Mouse (Mus musculus) small intestine, adult 2 months (tissue): ENCODE data around the gene Large2. TPM values are rescaled to one million over a fixed set of nuclear protein-coding genes. Genes with fewer than 3 reads are reported as not detected.
A peak's percentile ranks its signal among the peaks of the same experiment; 100 is the strongest.

Source experiments
- H3K27ac ChIP-seq: fragments of 200-500 bp; 2 replicates; pipeline ENCODE4 v1.5.1; 2012; ENCODE audit warnings: low read depth, low read length, control low read depth, inconsistent platforms; ENCODE audit not compliant: insufficient read depth
- H3K27me3 ChIP-seq: fragments of 200-500 bp; 2 replicates; pipeline ENCODE4 v1.6.1; 2012; ENCODE audit warnings: mild to moderate bottlenecking, moderate library complexity, low read length, inconsistent platforms; ENCODE audit not compliant: control insufficient read depth, insufficient read depth
- H3K36me3 ChIP-seq: fragments of 200-500 bp; 2 replicates; pipeline ENCODE4 v1.6.1; 2012; ENCODE audit warnings: mild to moderate bottlenecking, low read length, control low read depth, inconsistent platforms; ENCODE audit not compliant: control insufficient read depth, insufficient read depth
- H3K4me1 ChIP-seq: fragments of 200-500 bp; 2 replicates; pipeline ENCODE4 v1.6.1; 2012; ENCODE audit warnings: low read length, inconsistent platforms, mixed read lengths; ENCODE audit not compliant: control insufficient read depth, insufficient read depth, insufficient read length
- H3K4me3 ChIP-seq: fragments of 200-500 bp; 2 replicates; pipeline ENCODE4 v1.5.1; 2012; ENCODE audit warnings: low read depth, mild to moderate bottlenecking, control low read depth, inconsistent platforms, low read length, moderate library complexity
- CTCF ChIP-seq: fragments of 200-500 bp; IDR thresholded peaks from 2 replicates; pipeline ENCODE4 v1.5.1; 2012; ENCODE audit warnings: low read depth, mild to moderate bottlenecking, control low read depth, inconsistent platforms, low read length, moderate library complexity, mixed read lengths; ENCODE audit not compliant: insufficient replicate concordance, insufficient read length; ENCODE audit errors: extremely low read depth
- POLR2A ChIP-seq: fragments of 200-500 bp; IDR thresholded peaks from 2 replicates; pipeline ENCODE4 v1.6.1; 2012; ENCODE audit warnings: low read depth, mild to moderate bottlenecking, control low read depth, inconsistent platforms, low read length, moderate library complexity
- WGBS: fragments of 180-500 bp; shearing (Covaris S2); methylation state at CpG from one replicate; pipeline ENCODE4 v1.1.7; 2018; 5-methylcytosine and 5-hydroxymethylcytosine counted together
- polyA plus RNA-seq: library from polyadenylated mRNA; depleted of rRNA; stranded (reverse); fragments of >200 nt; gene quantifications from 2 replicates; pipeline ENCODE4 v1.2.3, GENCODE M21; 2012

The Large2 gene
- polyA plus RNA-seq, 1 experiment, result 12.3 TPM

DNA sequence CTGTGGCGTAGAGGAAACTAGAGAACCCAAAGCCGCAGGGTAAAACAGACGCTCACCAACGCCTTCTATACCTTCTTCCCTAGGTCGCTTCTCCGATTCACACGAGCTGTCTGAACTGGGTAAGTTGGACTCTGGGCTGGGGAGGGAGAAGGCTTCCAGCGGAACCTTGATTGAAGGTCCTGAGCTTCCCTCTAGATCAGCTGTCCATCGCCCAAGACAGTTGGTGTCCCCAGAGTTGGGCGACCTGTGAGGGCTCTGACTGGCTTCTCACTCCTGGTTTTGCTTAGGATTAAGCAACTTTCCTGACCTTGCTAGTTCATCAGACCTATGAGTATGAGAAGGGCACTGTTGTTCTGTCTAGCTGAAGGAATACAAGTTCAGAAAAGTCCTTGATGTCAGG, 1.1 kb upstream of the Large2 start:
- WGBS, result 5% methylated on average over 10 of the region's 10 CpGs
- peaks cover 34% of the 10 kb centered on the region for H3K36me3 ChIP-seq
- H3K27ac ChIP-seq, result peak overlapping the region; percentile 92
- TF ChIP-seq CTCF, result no peak
- no peak for TF ChIP-seq POLR2A
- H3K4me3 ChIP-seq, result peak overlapping the region; percentile 78
- H3K4me1 ChIP-seq, result peaks cover 35% of the 10 kb centered on the region
- no peaks in the 10 kb centered on the region for H3K27me3 ChIP-seq

DNA sequence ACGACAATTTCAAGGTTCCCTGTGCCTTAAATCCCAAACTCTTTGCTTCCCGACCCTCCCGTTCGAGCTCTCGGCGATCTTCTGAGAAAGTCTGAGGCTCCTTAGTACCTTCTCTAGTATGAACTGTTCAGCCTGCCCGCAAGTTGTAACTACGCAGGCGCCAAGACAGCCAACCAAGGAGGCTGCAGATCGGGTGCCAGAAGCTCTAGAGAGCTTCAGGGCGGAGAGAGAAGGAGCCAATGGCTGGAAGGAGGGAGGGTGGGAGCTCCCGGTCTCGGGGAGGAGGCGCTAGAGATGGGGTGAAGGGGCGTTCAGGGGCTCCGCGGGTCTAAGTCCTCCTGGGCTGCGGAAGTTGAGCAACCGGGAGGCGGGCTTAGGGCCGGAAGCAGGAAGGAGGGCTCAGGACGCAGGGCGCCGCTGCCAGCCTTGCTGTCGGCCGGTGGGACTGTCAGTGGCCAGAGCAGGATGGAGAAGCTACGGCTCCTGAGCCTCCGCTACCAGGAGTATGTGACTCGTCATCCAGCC, 492 bp upstream of the Large2 start:
- under 1% methylated on average over 29 of the region's 29 CpGs for WGBS
- TF ChIP-seq POLR2A (peak; percentile 52), CTCF (no peak)
- peak overlapping the region; percentile 78 for H3K4me3 ChIP-seq
- peak overlapping the region; percentile 92 for H3K27ac ChIP-seq
- H3K27me3 ChIP-seq, result no peaks in the 10 kb centered on the region
- peaks cover 41% of the 10 kb centered on the region for H3K4me1 ChIP-seq
- H3K36me3 ChIP-seq, result peaks cover 29% of the 10 kb centered on the region

DNA sequence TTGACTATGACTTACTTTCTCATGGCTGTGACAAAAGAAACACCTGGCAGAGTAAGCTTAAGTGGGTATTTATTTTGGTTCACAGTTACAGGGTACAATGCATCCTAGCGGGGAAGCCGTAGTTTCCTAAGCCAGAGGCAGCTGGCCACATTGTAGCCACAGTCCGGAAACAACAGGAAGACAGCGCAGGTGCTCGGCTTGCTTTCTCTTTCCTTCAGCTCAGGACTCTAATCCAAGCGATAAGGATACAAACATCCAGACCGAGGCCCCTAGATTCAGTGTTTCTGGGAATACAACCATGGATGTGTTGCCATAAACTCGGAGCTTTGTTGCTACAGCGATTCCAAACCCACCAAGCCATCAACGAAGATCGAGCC, 1.2 kb downstream of the Large2 start:
- H3K4me1 ChIP-seq, result peaks cover 43% of the 10 kb centered on the region
- TF ChIP-seq CTCF, result no peak
- no peak for TF ChIP-seq POLR2A
- H3K36me3 ChIP-seq, result peaks cover 12% of the 10 kb centered on the region
- H3K27me3 ChIP-seq, result no peaks in the 10 kb centered on the region
- H3K4me3 ChIP-seq, result no peak overlapping the region
- 35% methylated on average over 11 of the region's 11 CpGs for WGBS
- H3K27ac ChIP-seq, result peak overlapping the region; percentile 69

DNA sequence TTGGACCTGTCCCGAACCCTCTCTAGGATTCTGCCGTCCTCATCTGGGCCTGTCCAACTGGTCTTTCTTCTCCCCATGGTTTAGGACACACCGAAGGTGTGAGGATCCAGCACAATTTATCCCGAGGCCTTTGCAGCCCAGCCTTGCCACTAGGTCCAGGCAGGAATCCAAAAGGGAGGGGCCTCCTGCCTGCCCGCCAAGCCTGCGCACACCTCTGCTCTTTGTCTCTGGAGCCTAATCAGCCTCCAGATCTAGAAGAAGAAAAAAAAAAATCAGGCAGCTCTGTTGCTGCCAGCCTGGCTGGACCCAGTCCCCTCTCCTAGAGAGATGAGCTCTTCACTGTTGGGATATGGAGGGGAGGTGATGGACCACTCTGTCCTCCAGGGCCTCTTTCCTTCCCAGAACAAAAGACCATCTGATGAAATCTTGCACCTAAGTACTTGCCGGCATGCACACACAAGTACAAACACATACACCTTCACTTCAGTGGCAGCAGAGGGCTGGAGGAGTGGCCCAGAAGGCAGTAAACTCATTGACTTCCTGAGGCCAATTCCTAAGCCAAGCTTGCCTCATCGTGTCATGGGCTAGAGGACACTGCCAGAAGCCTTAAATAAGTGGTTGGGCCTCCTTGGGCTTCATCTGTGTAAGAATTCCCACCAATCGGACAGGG, 1.8 kb downstream of the Large2 start:
- Histone ChIP-seq H3K4me1 (peaks cover 43% of the 10 kb centered on the region), H3K27me3 (no peaks in the 10 kb centered on the region), H3K4me3 (no peak overlapping the region), H3K36me3 (peaks cover 8% of the 10 kb centered on the region), H3K27ac (peak overlapping the region; percentile 69)
- TF ChIP-seq CTCF (no peak), POLR2A (no peak)
- 20% methylated on average over 9 of the region's 9 CpGs for WGBS

DNA sequence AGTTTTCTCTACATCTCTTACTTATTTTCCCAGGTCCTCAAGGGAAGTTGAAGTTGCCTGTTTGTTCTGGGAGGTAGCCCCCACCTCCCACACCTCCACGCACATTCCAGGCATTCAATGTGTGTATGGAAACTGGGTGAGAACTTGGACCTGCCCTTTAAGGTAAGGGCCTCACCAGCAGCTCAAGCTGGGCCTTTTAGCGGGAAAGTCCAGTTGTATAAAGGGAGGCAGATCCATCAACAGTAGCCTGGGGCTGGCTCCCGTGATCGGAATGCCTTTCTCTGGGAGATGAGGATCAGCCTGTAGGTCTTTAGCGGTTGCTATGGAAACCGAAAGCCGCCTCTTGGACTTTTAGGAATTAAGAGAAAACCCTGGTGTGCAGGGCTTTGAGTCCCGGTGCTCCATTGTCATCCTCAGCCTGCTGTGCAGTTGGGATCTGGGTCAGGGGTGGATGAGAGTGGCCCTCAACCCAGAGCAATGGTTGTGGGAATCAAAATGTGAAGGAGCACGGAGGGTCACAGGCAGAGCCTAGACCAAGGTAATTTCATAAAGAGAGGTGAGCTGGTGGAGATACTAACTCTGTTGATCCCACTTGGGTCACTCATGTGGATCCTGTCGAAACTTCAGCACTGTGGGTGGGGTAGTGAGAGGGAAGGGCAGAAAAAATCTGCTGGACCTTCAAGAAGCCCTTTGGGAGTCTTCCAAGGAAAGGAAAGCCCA, 2.5 kb downstream of the Large2 start:
- WGBS, result 57% methylated on average over 10 of the region's 10 CpGs
- TF ChIP-seq POLR2A (no peak), CTCF (no peak)
- Histone ChIP-seq H3K36me3 (peaks cover 2% of the 10 kb centered on the region), H3K4me3 (no peak overlapping the region), H3K27me3 (no peaks in the 10 kb centered on the region), H3K4me1 (peaks cover 45% of the 10 kb centered on the region), H3K27ac (peak overlapping the region; percentile 56; the same call in 1 of the 2 replicates)

DNA sequence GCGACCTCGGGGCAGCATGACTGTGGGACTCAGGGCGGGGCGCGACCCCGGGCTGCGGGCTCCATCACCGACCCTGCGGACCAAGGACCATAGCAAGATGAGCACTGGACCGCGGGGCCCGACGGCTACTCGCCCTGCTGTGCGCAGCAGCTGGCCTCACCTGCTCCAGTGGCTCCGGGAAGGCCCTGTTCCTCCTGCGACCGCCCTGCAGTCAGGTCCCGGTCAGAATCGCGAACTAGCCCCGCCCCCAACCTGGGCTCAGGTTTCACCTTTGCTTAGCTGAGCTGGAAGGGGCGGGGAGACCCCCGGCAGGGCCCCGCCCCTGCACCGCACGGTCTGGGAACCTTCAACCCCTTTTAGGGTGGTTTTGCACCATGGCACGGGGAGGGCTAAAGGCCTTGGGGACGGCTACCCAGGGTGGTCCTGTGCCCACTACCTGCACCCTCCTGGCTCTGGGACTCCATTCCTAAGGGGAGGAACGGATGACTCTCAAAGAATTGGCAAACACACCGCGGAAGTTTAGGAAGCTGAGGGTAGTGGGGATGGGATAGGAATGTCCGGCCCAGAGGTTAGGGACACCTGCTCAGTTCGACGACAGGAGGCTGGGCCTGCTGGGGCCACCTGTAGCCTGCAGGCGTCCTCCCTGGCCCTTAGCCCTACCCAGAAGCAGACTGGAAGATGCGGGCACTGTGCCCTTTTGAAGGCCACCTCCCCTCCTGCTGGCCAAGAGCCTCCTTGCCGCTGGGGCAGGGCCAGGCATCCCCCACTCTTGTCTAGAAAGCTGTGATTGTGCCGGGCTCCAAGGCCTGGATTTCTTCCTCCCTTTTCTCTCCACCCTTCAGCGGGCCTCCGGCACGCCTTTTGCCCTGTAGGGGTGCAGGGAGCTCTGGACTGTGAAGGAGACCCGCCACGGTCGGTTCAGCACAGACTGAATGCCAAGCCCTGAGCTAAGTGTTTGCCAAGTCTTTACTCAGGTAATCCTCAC, 3.6 kb downstream of the Large2 start:
- peak overlapping the region; percentile 69 for H3K4me3 ChIP-seq
- H3K4me1 ChIP-seq, result peaks cover 40% of the 10 kb centered on the region
- TF ChIP-seq CTCF, result peak; percentile 7; the same call in 1 of the 2 replicates
- TF ChIP-seq POLR2A, result no peak; the same call in 1 of the 2 replicates
- WGBS, result 5% methylated on average over 45 of the region's 45 CpGs
- H3K36me3 ChIP-seq, result no peaks in the 10 kb centered on the region
- H3K27me3 ChIP-seq, result no peaks in the 10 kb centered on the region
- H3K27ac ChIP-seq, result peak overlapping the region; percentile 56
